Mouse (Mus musculus) MEL (cell line): ENCODE results near the gene Gimap9. TPM values are rescaled to one million over a fixed set of nuclear protein-coding genes. Genes with fewer than 3 reads are reported as not detected.

Experiments
- DNase-seq: peaks from one replicate; pipeline ENCODE4 v3.0.0; 2011; ENCODE audit warnings: low read depth, low spot score
- H3K27ac ChIP-seq: 2 replicates; pipeline ENCODE4 v1.5.1; 2012; ENCODE audit warnings: low read depth, mild to moderate bottlenecking, control low read depth, low read length, moderate library complexity; ENCODE audit not compliant: control insufficient read depth
- H3K27me3 ChIP-seq, 2 experiments: fragments of 150-350 bp in 1 of 2; sonication (generic) in 1 of 2; 2 replicates each; pipeline ENCODE4 v1.6.1; 2012; ENCODE audit warnings: low read length in 2 of 2, mild to moderate bottlenecking in 2 of 2, improper control_type of control experiment in 1 of 2, moderate library complexity in 1 of 2; ENCODE audit not compliant: insufficient read depth in 2 of 2, control insufficient read depth in 1 of 2
- H3K36me3 ChIP-seq, 2 experiments: 2 replicates each; pipeline ENCODE4 v1.6.1; 2012 to 2014; ENCODE audit warnings: low read length in 2 of 2, improper control_type of control experiment in 1 of 2, inconsistent platforms in 1 of 2, mild to moderate bottlenecking in 1 of 2; ENCODE audit not compliant: insufficient read depth in 2 of 2, control insufficient read depth in 1 of 2
- H3K4me1 ChIP-seq, 2 experiments: fragments of 150-350 bp in 1 of 2; sonication (generic) in 1 of 2; 2 replicates each; pipeline ENCODE4 v1.6.1; 2012; ENCODE audit warnings: low read length in 2 of 2, improper control_type of control experiment in 1 of 2, mild to moderate bottlenecking in 1 of 2; ENCODE audit not compliant: insufficient read depth in 2 of 2, control insufficient read depth in 1 of 2
- H3K4me3 ChIP-seq, 2 experiments: fragments of 150-350 bp in 1 of 2; sonication (generic) in 1 of 2; 2 replicates each; pipeline ENCODE4 v1.5.1; 2012; ENCODE audit warnings: low read depth in 2 of 2, low read length in 2 of 2, mild to moderate bottlenecking in 2 of 2, moderate library complexity in 2 of 2, control low read depth in 1 of 2, improper control_type of control experiment in 1 of 2; ENCODE audit not compliant: control insufficient read depth in 1 of 2, insufficient read depth in 1 of 2
- H3K79me2 ChIP-seq: 2 replicates; pipeline ENCODE4 v1.6.1; 2012; ENCODE audit warnings: mild to moderate bottlenecking, low read length, moderate library complexity; ENCODE audit not compliant: control insufficient read depth, poor library complexity, insufficient read depth
- H3K9ac ChIP-seq: 2 replicates; pipeline ENCODE4 v1.6.1; 2012; ENCODE audit warnings: low read depth, mild to moderate bottlenecking, control low read depth, low read length, moderate library complexity; ENCODE audit not compliant: control insufficient read depth, poor library complexity, severe bottlenecking
- H3K9me3 ChIP-seq: fragments of 150-350 bp; sonication (generic); replicated peaks from 2 replicates; pipeline ENCODE4 v1.6.1; 2012; ENCODE audit warnings: mild to moderate bottlenecking, low read length, improper control_type of control experiment, moderate library complexity; ENCODE audit not compliant: insufficient read depth
- CTCF ChIP-seq, 3 experiments: IDR thresholded peaks in 2 of 3; conservative IDR thresholded peaks in 1 of 3; 2 replicates each; pipeline ENCODE4 v1.5.1; 2011 to 2012; ENCODE audit warnings: low read length in 3 of 3, low read depth in 2 of 3, mild to moderate bottlenecking in 2 of 3, improper control_type of control experiment in 1 of 3, inconsistent platforms in 1 of 3, mixed read lengths in 1 of 3, moderate library complexity in 1 of 3; ENCODE audit not compliant: control insufficient read depth in 1 of 3, insufficient read depth in 1 of 3, poor library complexity in 1 of 3, severe bottlenecking in 1 of 3
- E2F4 ChIP-seq: IDR thresholded peaks from 2 replicates; pipeline ENCODE4 v1.6.1; 2011; ENCODE audit warnings: low read depth, low read length, improper control_type of control experiment, borderline replicate concordance
- ELF1 ChIP-seq: IDR thresholded peaks from 2 replicates; pipeline ENCODE4 v1.6.1; 2014; ENCODE audit warnings: low read depth, mild to moderate bottlenecking, inconsistent platforms, low read length, improper control_type of control experiment, moderate library complexity
- EP300 ChIP-seq, 2 experiments: IDR thresholded peaks; 2 replicates each; pipeline ENCODE4 v1.6.1; 2011; ENCODE audit warnings: improper control_type of control experiment in 2 of 2, low read length in 2 of 2, low read depth in 1 of 2, mild to moderate bottlenecking in 1 of 2
- ETS1 ChIP-seq: IDR thresholded peaks from 2 replicates; pipeline ENCODE4 v1.6.1; 2012; ENCODE audit warnings: low read depth, mild to moderate bottlenecking, inconsistent platforms, low read length, improper control_type of control experiment, moderate library complexity
- GABPA ChIP-seq: IDR thresholded peaks from 2 replicates; pipeline ENCODE4 v1.6.1; 2012; ENCODE audit warnings: low read depth, mild to moderate bottlenecking, inconsistent platforms, low read length, improper control_type of control experiment, moderate library complexity
- HCFC1 ChIP-seq: IDR thresholded peaks from 2 replicates; pipeline ENCODE4 v1.6.1; 2012; ENCODE audit warnings: low read depth, mild to moderate bottlenecking, inconsistent platforms, low read length, improper control_type of control experiment, moderate library complexity
- KAT2A ChIP-seq: conservative IDR thresholded peaks from 2 replicates; pipeline ENCODE4 v1.6.1; 2012; ENCODE audit warnings: low read depth, low read length, improper control_type of control experiment, inconsistent platforms
- MAFK ChIP-seq: IDR thresholded peaks from 2 replicates; pipeline ENCODE4 v1.6.1; 2011; ENCODE audit warnings: low read depth, mild to moderate bottlenecking, low read length, improper control_type of control experiment, borderline replicate concordance
- MYC ChIP-seq: IDR thresholded peaks from 2 replicates; pipeline ENCODE4 v1.6.1; 2011; ENCODE audit warnings: low read depth, mild to moderate bottlenecking, low read length, improper control_type of control experiment, moderate library complexity
- NRF1 ChIP-seq: IDR thresholded peaks from 2 replicates; pipeline ENCODE4 v1.6.1; 2014; ENCODE audit warnings: low read depth, mild to moderate bottlenecking, inconsistent platforms, low read length, improper control_type of control experiment, moderate library complexity; ENCODE audit not compliant: poor library complexity, insufficient read depth, severe bottlenecking
- POLR2A ChIP-seq, 2 experiments: IDR thresholded peaks; 2 replicates each; pipeline ENCODE4 v1.6.1; 2011 to 2012; ENCODE audit warnings: low read length in 2 of 2, mild to moderate bottlenecking in 2 of 2, control low read depth in 1 of 2, improper control_type of control experiment in 1 of 2, low read depth in 1 of 2, moderate library complexity in 1 of 2; ENCODE audit not compliant: control insufficient read depth in 1 of 2, insufficient read depth in 1 of 2, poor library complexity in 1 of 2
- POLR2AphosphoS5 ChIP-seq: IDR thresholded peaks from 2 replicates; pipeline ENCODE4 v1.6.1; 2012; ENCODE audit warnings: low read depth, borderline replicate concordance, mild to moderate bottlenecking, inconsistent platforms, low read length, moderate library complexity, mixed read lengths
- RAD21 ChIP-seq: IDR thresholded peaks from 2 replicates; pipeline ENCODE4 v1.6.1; 2011; ENCODE audit warnings: mild to moderate bottlenecking, low read depth, low read length, improper control_type of control experiment
- SIN3A ChIP-seq: IDR thresholded peaks from 2 replicates; pipeline ENCODE4 v1.6.1; 2012; ENCODE audit warnings: low read length, improper control_type of control experiment, inconsistent platforms
- TAL1 ChIP-seq: IDR thresholded peaks from 2 replicates; pipeline ENCODE4 v1.6.1; 2012; ENCODE audit warnings: mild to moderate bottlenecking, inconsistent platforms, low read length, moderate library complexity, mixed read lengths
- TCF12 ChIP-seq: IDR thresholded peaks from 2 replicates; pipeline ENCODE4 v1.6.1; 2014; ENCODE audit warnings: low read depth, mild to moderate bottlenecking, inconsistent platforms, low read length, improper control_type of control experiment, moderate library complexity
- USF2 ChIP-seq, 2 experiments: IDR thresholded peaks; 2 replicates each; pipeline ENCODE4 v1.6.1; 2011 to 2012; ENCODE audit warnings: improper control_type of control experiment in 2 of 2, low read length in 2 of 2, borderline replicate concordance in 1 of 2, inconsistent platforms in 1 of 2, low read depth in 1 of 2, mild to moderate bottlenecking in 1 of 2; ENCODE audit not compliant: insufficient read depth in 1 of 2
- ZNF384 ChIP-seq: IDR thresholded peaks from 2 replicates; pipeline ENCODE4 v1.6.1; 2012; ENCODE audit warnings: low read depth, mild to moderate bottlenecking, inconsistent platforms, low read length, improper control_type of control experiment
- polyA plus RNA-seq, 2 experiments: library from polyadenylated mRNA; stranded (reverse) in 1 of 2; unstranded in 1 of 2; fragments of >175 nt in 1 of 2; fragments of >200 nt in 1 of 2; gene quantifications; 2 replicates each; pipeline versions ENCODE4 v1.2.1 to v1.2.4; 2012; ENCODE audit warnings: low replicate concordance in 2 of 2, low read depth in 1 of 2; ENCODE audit not compliant: insufficient read length in 2 of 2, insufficient read depth in 1 of 2, missing spikeins in 1 of 2
- total RNA-seq: library from RNA; depleted of rRNA; stranded (reverse); fragments of 300-350 nt; gene quantifications from 2 replicates; pipeline ENCODE4 v1.2.3, GENCODE M21; 2012

Gimap9 gene
- total and polyA plus RNA-seq, 3 experiments = 4.8 to 6.2 TPM; not detected in 1

DNA sequence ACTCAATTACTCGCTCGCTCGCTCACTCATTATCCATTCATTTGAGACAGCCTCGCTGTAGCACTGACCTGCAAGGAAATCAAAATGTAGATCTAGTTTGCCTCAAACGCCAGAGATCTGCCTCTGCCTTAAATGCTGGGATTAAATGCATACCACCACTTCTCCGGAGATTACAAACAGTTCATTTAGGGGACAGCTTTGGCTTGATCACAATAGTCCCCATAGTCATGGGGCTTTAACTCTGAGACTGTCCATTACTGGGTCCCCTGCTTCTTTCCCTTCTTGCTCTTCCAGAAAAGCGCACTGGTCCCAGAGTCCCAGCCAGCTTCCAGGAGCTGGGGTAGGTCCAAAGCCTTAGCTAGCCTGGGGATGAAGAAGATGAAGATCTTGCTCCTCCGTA lies 49.5 kb upstream of the Gimap9 start, which contains the start of gene AI854703:
TSS of gene AI854703 (plus strand) at position 301 of the 400 bp plus-strand sequence.
- H3K9me3 ChIP-seq = no peaks in the 10 kb centered on the region
- no peak within 1 kb of the TSS for H3K4me3 ChIP-seq
- H3K79me2 ChIP-seq = no peaks in the 10 kb centered on the region
- no peak for DNase-seq
- no peak within 1 kb of the TSS for H3K27ac ChIP-seq
- H3K9ac ChIP-seq = no peak within 1 kb of the TSS
- no peak for TF ChIP-seq POLR2AphosphoS5
- TF ChIP-seq MAFK = no peak
- TF ChIP-seq KAT2A = no peak
- no peak for TF ChIP-seq ZNF384
- TF ChIP-seq USF2 (IDR thresholded peaks at IDR 0.05; ENCODE audit: borderline replicate concordance in 1 of 2, insufficient read depth in 1 of 2, low read depth in 1 of 2, low read length in 2 of 2) = no peak
- TF ChIP-seq SIN3A = no peak
- no peak for TF ChIP-seq E2F4
- TF ChIP-seq NRF1 = no peak
- no peak for TF ChIP-seq ELF1
- H3K4me1 ChIP-seq = no peaks in the 10 kb centered on the region
- H3K27me3 ChIP-seq = no peaks in the 10 kb centered on the region
- H3K36me3 ChIP-seq = no peaks in the 10 kb centered on the region

DNA sequence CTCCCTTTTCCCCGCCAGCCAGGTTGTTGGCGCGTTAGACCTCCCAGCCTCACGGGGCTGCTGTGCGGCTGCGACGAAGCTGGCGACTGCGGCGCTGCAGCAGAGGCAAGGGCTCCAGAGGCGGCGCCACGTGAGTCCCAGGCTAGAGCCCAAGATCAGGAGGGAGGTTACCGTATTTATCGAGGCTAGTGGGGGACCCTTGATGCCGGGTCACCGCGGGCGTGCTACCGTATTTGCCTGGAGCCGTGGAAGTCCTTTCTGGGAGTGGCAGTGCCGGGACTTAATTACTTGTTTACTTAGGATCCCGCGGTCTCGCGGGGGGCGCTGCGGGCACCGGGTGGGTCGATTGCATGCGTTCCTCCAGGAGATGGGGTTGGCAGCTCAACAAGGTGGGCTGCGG lies 48.9 kb upstream of the Gimap9 start:
- Histone ChIP-seq H3K79me2 (no peaks in the 10 kb centered on the region), H3K4me3 (no peak overlapping the region), H3K27me3 (no peaks in the 10 kb centered on the region), H3K9me3 (no peaks in the 10 kb centered on the region), H3K36me3 (no peaks in the 10 kb centered on the region), H3K4me1 (no peaks in the 10 kb centered on the region), H3K27ac (no peak overlapping the region), H3K9ac (no peak overlapping the region)
- no peak for DNase-seq
- TF ChIP-seq HCFC1 (no peak), TAL1 (no peak), ELF1 (no peak), E2F4 (no peak), ETS1 (no peak), GABPA (no peak), POLR2A (IDR thresholded peaks at IDR 0.05; ENCODE audit: control insufficient read depth in 1 of 2, insufficient read depth in 1 of 2, low read depth in 1 of 2, low read length in 2 of 2, poor library complexity in 1 of 2) (no peak), RAD21 (no peak), TCF12 (no peak), MYC (no peak), KAT2A (no peak), CTCF (IDR thresholded peaks at IDR 0.05 in 2 of 3, conservative IDR thresholded peaks at IDR 0.05 in 1 of 3; ENCODE audit: control insufficient read depth in 1 of 3, insufficient read depth in 1 of 3, low read depth in 2 of 3, low read length in 3 of 3, poor library complexity in 1 of 3, severe bottlenecking in 1 of 3) (no peak), EP300 (IDR thresholded peaks at IDR 0.05; ENCODE audit: low read depth in 1 of 2, low read length in 2 of 2) (no peak)
